Mouse (Mus musculus) gastrocnemius, postnatal 36 days (tissue): ENCODE data around the gene Ankrd12. TPM values are rescaled to one million over a fixed set of nuclear protein-coding genes. Genes with fewer than 3 reads are reported as not detected.

Source experiments
- DNase-seq, 2 experiments: peaks; one replicate each; pipeline ENCODE4 v3.0.0; 2022
- intact Hi-C: fragments of 180-260 bp; cut with DNase I; formaldehyde crosslinking; loops from one replicate; pipeline ENCODE4 v1.15.1; 2025
- long read RNA-seq, 2 experiments: library from polyadenylated mRNA; stranded (forward); transcript quantifications; one replicate each; pipeline ENCODE4 v2.0.0; 2021
- total RNA-seq, 2 experiments: library from RNA; stranded (reverse); gene quantifications; 2 replicates each; pipeline ENCODE4 v1.2.3; 2021

Gene Ankrd12
- total RNA-seq, result 10 to 100 TPM; 10.2 to 14.6 TPM
- long read RNA-seq, experiment 1, partial matches to known transcripts, result 1 of 4 reads
- long read RNA-seq, experiment 1, other reads (novel, unspliced or antisense), result 0 of 4 reads
- long read RNA-seq, experiment 2, partial matches to known transcripts, result 0 of 1 reads
- long read RNA-seq, experiment 2, other reads (novel, unspliced or antisense), result 1 of 1 reads

GRCm38 (mm10) chr17:66076934-66077333, at the start of gene Ankrd12:
Gene Ankrd12, minus strand, starts transcription at chr17:66077089.
- intact Hi-C loops, result no loop called here
- DNase-seq, result peak; percentile 96

- no peak for DNase-seq
- intact Hi-C loops, result no loop called here
These were observed 48.3 kb upstream of the Ankrd12 start for GRCm38 (mm10) chr17:66125211-66125610.

- no peak for DNase-seq
- intact Hi-C loops, result no loop called here
These were observed 47.1 kb upstream of the Ankrd12 start for GRCm38 (mm10) chr17:66123816-66124610.

- DNase-seq, result peak; percentile 93 to 95
- intact Hi-C loops, result no loop called here
These were observed 46.4 kb upstream of the Ankrd12 start, which contains the start of gene Ddx11 for GRCm38 (mm10) chr17:66123066-66123815. Gene Ddx11, plus strand, starts transcription at chr17:66123520.

- no peak for DNase-seq
- intact Hi-C loops, result no loop called here
These were observed 43.8 kb upstream of the Ankrd12 start for GRCm38 (mm10) chr17:66120701-66121100.

DNA sequence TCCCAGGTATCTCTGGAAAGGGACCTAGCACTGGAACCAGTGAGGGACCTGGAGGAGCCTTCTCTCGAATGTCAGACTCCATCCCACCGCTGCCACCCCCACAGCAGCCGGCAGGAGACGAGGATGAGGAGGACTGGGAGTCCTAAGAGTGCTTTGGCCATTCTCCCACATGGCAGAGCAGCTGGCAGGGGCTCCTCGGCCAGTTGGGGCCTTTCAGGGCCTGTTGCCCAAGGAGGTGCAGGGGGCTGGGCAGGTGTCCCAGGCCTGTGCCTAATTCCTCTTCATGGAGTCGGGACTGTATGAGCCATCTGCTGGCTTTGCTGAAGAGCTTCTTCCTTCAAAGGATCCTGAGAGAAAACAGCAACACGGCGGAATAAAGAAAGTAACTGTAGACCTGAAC, 42.1 kb upstream of the Ankrd12 start:
- intact Hi-C loops, result no loop called here
- no peak for DNase-seq

GRCm38 (mm10) chr17:66112166-66112565, 35.3 kb upstream of the Ankrd12 start:
- DNase-seq, result no peak
- intact Hi-C loops, result no loop called here

- peak; percentile 79 to 86 for DNase-seq
- intact Hi-C loops, result no loop called here
These were observed 34.6 kb upstream of the Ankrd12 start, which contains the start of gene Washc1 for GRCm38 (mm10) chr17:66111402-66111959. Gene Washc1, plus strand, starts transcription at chr17:66111545.

DNA sequence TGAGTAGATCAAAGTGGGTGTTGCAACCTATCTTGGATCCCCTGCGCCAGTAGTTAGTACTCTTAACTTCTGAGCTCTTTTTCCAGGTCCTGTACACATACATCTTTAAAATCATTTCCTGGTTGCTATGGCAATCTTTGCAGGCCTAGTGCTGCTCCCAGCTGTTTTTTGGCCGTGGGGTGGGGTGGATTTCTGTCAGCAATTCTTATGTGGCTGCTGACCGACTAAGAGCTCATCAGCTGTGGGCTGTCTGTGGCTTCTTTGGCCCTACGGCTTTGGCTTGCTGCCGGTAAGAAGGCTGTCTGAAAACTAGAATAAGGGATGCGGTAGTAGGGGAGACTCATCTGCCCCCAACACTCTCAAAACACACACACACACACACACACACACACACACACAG, 33.9 kb upstream of the Ankrd12 start:
- intact Hi-C loops, result no loop called here
- DNase-seq, result no peak

DNA sequence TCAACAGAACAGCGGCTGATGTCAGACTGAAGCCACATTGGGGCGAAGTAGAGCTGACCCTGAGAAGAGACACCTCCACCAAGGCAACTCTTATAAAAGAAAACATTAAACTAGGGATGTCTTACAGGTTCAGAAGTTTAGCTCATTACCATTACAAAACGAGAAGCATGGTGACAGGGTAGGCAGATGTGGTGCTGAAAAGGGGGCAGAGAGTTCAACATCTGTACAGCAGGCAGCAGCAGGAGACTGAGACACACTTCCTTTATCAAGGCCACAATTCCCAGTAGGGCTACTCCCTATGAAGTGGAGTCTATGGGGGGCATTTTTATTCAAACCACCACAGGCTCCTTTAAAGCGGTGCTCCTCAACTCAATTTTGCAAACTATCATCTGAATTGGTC, 31.3 kb upstream of the Ankrd12 start:
- intact Hi-C loops, result no loop called here
- DNase-seq, result no peak

GRCm38 (mm10) chr17:66107466-66107865, 30.6 kb upstream of the Ankrd12 start:
- intact Hi-C loops, result loop anchor here (2.0 kb wide), 1 partner anchor 239 kb away; no protein-coding TSS in a partner anchor
- DNase-seq, result no peak

- peak in 1 of 2 experiments; percentile 51 for DNase-seq
- intact Hi-C loops, result loop anchor here (2.0 kb wide), 1 partner anchor 238 kb away; no protein-coding TSS in a partner anchor
These were observed 29.8 kb upstream of the Ankrd12 start for GRCm38 (mm10) chr17:66106601-66107267.

GRCm38 (mm10) chr17:66104076-66104475, 27.2 kb upstream of the Ankrd12 start:
- DNase-seq, result no peak
- intact Hi-C loops, result no loop called here

GRCm38 (mm10) chr17:66101380-66102330, 24.8 kb upstream of the Ankrd12 start, which contains the start of gene Ndufv2:
Gene Ndufv2, minus strand, starts transcription at chr17:66101559.
- intact Hi-C loops, result loop anchor here (2.0 kb wide), 1 partner anchor 489 kb away; the partner anchor contains the start of gene Vapa
- peak; percentile 83 to 91 for DNase-seq

- intact Hi-C loops, result loop anchor here (2.0 kb wide), 1 partner anchor 488 kb away; the partner anchor contains the start of gene Vapa
- peak in 1 of 2 experiments; percentile 23 for DNase-seq
These were observed 23.9 kb upstream of the Ankrd12 start for GRCm38 (mm10) chr17:66100566-66101379.

- intact Hi-C loops, result no loop called here
- DNase-seq, result no peak
These were observed 15.8 kb upstream of the Ankrd12 start for GRCm38 (mm10) chr17:66092664-66093063.

DNA sequence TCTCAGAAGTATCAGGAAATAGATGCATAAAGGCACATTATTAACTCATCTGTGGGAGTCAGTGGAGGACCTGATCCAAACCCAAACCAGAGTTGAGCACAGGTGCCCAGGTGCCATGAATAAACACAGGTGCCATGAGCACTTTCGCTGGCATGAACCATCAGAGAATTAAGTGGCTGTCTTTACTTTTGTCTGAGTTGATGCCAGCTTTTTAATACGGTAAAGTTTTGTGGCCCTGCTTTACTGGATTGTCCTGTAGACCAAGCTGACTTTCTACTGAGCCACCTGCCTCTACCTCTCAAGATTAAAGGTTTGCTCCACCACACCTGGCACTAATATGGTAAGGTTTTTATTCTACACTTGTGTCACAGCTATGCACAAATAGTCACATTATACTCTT, 15.2 kb upstream of the Ankrd12 start:
- no peak for DNase-seq
- intact Hi-C loops, result no loop called here

DNA sequence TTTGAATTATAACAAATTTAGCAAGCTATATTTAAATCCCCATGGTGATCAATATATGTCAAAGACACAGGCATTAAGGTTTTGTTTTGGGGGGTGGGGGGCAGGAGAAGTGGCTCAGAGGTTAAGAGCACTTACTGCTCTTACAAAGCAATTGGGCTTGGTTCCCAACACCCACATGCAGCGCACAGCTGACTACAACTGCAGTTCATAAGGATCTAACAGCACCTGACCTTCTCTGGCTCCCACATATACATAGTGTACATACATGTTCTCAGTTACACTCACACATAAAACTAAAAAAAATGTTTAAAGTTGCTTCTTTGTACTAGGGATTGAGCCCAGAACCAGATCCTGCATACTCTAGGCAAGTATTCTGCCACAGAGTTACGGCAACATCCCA, 14.5 kb upstream of the Ankrd12 start:
- intact Hi-C loops, result no loop called here
- DNase-seq, result no peak
